Mouse (Mus musculus): ENCODE results near the gene Zfp541. TPM values are rescaled to one million over a fixed set of nuclear protein-coding genes. Genes with fewer than 3 reads are reported as not detected.

The Zfp541 gene
- polyA plus RNA-seq, 1 experiment from 2014 or later, result 0.04 TPM

DNA sequence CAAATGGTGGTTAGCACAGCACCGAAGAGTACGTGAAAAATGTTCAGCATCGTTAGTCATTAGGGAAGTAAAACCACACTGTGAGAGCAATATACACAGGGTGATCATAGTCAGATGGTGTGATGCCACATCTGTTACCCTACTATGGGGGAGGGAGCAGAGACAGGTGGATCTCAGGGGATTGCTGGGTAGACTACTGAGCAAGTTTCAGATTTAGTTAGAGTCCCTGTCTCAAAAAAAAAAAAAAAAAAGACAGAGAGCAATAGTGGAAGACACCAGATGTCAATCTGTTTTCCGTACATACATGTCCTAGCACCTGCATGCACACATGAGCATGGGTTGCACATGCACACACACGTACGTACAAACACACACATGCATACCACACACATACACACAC lies 5.9 kb upstream of the Zfp541 start:
- Histone ChIP-seq H3K4me1 (replicated peaks) (peaks cover 15% of the 10 kb centered on the region), H3K27ac (replicated peaks) (no peak overlapping the region), H3K4me3 (no peak overlapping the region), H3K9ac (no peak overlapping the region), H3K36me3 (no peaks in the 10 kb centered on the region), H3K9me3 (no peaks in the 10 kb centered on the region), H3K27me3 (peaks cover 20% of the 10 kb centered on the region), H3K4me2 (no peak overlapping the region)
- 84% methylated on average over 6 of the region's 6 CpGs for WGBS
- ATAC-seq (ENCODE audit: low read depth), result no peak

DNA sequence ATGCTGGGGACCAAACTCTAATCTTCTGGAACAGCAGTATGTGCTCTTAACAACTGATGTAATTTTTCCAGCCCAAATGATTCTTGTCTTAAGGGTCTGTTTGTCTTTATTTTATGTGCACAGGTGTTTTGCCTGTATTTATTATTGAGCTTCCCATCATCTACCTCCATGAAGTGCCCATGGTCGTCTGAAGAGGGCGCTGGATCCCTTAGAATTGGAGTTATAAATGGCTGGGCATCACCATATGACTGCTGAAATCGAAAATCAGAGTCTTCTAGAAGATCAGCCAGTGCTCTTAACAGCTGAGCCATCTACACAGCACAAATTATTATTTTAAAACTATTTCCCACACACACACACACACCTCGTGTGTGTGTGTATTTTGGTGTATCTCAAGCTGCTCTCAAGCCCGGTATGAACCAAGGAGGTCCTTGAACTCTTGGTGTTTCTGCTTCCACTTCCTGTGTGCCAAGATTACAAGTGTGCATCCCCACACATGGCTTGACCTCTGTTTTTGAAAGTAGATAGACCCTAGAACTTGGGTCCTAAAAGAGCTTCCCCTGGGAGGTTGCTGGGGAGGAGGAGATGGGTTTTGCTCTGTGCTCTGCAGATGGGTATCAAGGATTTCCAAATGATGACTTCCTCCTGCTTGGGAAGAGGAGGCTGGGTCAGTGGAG lies 5.0 kb upstream of the Zfp541 start:
- Histone ChIP-seq H3K36me3 (no peaks in the 10 kb centered on the region), H3K9ac (no peak overlapping the region), H3K4me3 (no peak overlapping the region), H3K27ac (replicated peaks) (no peak overlapping the region), H3K9me3 (peaks cover 2% of the 10 kb centered on the region; the same call in 1 of the 2 replicates), H3K27me3 (peaks cover 29% of the 10 kb centered on the region), H3K4me2 (no peak overlapping the region), H3K4me1 (replicated peaks) (peaks cover 14% of the 10 kb centered on the region)
- ATAC-seq (ENCODE audit: low read depth), result no peak
- WGBS, result 27% methylated on average over 5 of the region's 5 CpGs

DNA sequence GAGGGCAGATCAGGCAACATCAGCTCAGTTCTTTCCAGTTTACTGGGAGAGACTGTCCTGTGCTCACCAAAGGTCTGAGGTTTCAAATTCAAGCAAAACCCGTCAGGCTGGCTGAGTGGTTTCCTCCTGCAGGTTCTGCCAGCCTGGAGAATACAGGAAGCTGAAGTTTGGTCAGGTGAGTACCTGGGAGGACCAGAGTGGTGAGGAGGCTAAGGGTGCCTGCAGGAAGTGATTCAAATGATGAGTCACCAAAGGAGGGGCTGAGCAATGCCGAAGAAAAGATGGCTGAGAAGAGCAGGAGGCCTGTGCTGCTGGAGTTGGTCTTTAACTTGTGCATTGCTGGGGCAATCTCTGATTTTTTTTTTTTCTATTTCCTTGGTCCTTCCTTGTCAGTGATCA lies 4.5 kb upstream of the Zfp541 start:
- Histone ChIP-seq H3K4me3 (no peak overlapping the region), H3K4me1 (replicated peaks) (peaks cover 8% of the 10 kb centered on the region), H3K27me3 (peaks cover 34% of the 10 kb centered on the region), H3K27ac (replicated peaks) (no peak overlapping the region), H3K4me2 (no peak overlapping the region), H3K9ac (no peak overlapping the region), H3K9me3 (peaks cover 4% of the 10 kb centered on the region; the same call in 1 of the 2 replicates), H3K36me3 (no peaks in the 10 kb centered on the region)
- WGBS, result 64% methylated on average over 2 of the region's 2 CpGs
- ATAC-seq (ENCODE audit: low read depth), result no peak

DNA sequence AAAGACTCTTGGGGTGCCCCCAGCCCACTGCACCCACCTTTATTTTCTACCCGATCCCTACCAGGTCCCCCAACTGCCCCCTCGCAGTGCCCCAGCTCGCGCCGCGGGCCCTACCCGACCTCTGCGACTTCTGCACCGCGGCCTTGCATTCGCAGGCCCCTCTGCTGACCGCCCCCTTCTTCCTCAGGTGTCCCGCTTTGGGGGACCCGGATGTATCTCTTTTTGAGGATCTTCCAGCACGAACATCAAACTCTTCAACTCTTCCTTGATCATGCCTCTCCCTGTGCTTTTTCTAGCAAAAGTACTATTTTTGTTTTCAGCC lies 446 bp downstream of the Zfp541 start:
- 68% methylated on average over 15 of the region's 15 CpGs for WGBS
- Histone ChIP-seq H3K36me3 (no peaks in the 10 kb centered on the region), H3K4me1 (replicated peaks) (no peaks in the 10 kb centered on the region), H3K4me2 (no peak overlapping the region), H3K4me3 (peak overlapping the region; percentile 17; the same call in 1 of the 2 replicates), H3K27me3 (peaks cover 43% of the 10 kb centered on the region), H3K9ac (no peak overlapping the region), H3K27ac (replicated peaks) (no peak overlapping the region), H3K9me3 (peaks cover 4% of the 10 kb centered on the region; the same call in 1 of the 2 replicates)
- ATAC-seq (ENCODE audit: low read depth), result no peak

DNA sequence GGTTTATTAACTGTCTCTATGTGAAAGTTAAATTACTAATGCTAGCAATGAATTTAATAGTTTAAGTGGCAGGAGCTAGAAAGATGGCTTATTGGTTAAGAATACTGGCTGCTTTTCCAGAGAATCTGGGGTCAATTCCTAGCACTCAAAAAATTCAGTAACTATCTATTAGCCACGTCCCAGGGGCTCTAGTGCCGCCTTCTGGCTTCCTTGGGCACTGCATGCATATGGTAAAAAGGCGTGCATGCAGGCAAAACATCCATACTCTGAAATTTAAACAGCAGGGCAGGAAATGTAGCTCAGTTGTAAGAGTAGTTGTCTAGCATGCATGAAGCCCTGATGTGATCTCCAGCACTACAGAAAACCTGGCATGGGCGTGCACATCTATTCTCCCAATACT lies 1.9 kb downstream of the Zfp541 start:
- no peak overlapping the region for H3K27ac ChIP-seq (replicated peaks)
- no peak overlapping the region for H3K4me2 ChIP-seq
- H3K9ac ChIP-seq, result no peak overlapping the region
- H3K4me3 ChIP-seq, result no peak overlapping the region
- peaks cover 46% of the 10 kb centered on the region for H3K27me3 ChIP-seq
- WGBS, result 34% methylated on average over 4 of the region's 4 CpGs
- no peaks in the 10 kb centered on the region for H3K4me1 ChIP-seq (replicated peaks)
- no peaks in the 10 kb centered on the region for H3K36me3 ChIP-seq
- peaks cover 4% of the 10 kb centered on the region; the same call in 1 of the 2 replicates for H3K9me3 ChIP-seq
- no peak for ATAC-seq (ENCODE audit: low read depth)

DNA sequence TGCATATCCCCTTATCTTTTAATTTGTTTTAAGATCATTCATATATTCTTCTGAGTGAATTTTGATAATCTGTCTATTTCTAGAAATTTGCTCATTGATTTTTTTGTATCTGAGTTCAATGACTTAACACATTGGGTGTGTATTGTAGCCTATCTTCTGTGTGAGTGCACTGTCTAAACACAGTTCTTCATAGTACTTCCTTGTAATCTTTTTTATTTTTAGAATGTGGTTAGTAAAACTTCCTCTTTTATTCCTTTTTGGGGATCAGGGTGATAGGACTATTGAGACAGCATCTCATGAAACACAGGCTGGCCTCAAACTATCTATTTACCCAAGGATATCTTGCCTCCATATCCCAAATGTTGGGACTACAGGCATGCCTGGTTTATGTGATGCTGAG lies 9.2 kb downstream of the Zfp541 start:
- Histone ChIP-seq H3K4me3 (no peak overlapping the region), H3K4me1 (replicated peaks) (no peaks in the 10 kb centered on the region), H3K4me2 (no peak overlapping the region), H3K9ac (no peak overlapping the region), H3K36me3 (no peaks in the 10 kb centered on the region), H3K27ac (replicated peaks) (no peak overlapping the region), H3K9me3 (no peaks in the 10 kb centered on the region), H3K27me3 (peaks cover 15% of the 10 kb centered on the region; the same call in 1 of the 2 replicates)
- ATAC-seq (ENCODE audit: low read depth), result no peak

DNA sequence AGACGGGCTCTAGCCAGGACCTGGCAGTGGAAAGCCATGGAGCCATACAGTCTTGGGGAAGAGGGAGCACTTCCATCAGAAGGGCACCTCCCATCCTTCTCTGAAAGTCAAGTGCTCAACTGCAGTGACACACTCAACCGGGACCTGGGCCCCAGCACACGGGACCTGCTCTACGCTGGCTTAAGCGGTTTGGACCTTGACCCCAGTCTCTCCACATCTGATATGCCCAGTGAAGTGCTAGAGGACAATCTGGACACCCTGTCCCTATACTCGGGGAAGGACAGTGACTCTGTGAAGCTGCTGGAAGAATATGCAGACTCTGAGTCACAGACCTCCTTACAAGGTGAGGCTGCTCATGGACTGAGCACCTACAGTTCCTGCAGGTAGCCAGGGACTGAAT lies 10.3 kb downstream of the Zfp541 start:
- Histone ChIP-seq H3K36me3 (no peaks in the 10 kb centered on the region), H3K27ac (replicated peaks) (no peak overlapping the region), H3K4me2 (no peak overlapping the region), H3K4me1 (replicated peaks) (no peaks in the 10 kb centered on the region), H3K4me3 (no peak overlapping the region), H3K9me3 (no peaks in the 10 kb centered on the region), H3K9ac (no peak overlapping the region), H3K27me3 (peaks cover 15% of the 10 kb centered on the region; the same call in 1 of the 2 replicates)
- 91% methylated on average over 6 of the region's 6 CpGs for WGBS
- no peak for ATAC-seq (ENCODE audit: low read depth)

DNA sequence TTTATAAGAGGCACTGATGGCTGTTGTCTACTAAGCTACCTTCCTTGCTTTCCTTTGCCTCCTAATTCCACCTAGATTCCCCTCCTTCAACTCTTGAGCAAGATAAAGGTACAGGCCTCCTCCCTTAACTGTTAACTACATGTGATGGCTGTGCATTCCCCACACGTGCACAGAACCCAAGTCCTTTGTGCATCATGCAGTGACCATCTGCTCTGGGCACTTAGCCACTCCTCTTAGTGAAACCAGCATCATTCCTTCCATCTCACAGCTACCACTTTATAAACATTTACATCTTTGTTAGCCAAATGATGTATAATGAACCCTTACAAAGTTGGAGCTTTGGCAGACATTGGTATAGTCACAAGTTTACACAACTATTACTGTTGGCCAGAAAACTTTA lies 18.3 kb downstream of the Zfp541 start:
- Histone ChIP-seq H3K9ac (no peak overlapping the region), H3K4me2 (no peak overlapping the region), H3K27ac (replicated peaks) (no peak overlapping the region), H3K4me3 (no peak overlapping the region), H3K4me1 (replicated peaks) (no peaks in the 10 kb centered on the region), H3K36me3 (no peaks in the 10 kb centered on the region), H3K27me3 (peaks cover 7% of the 10 kb centered on the region; the same call in 1 of the 2 replicates), H3K9me3 (no peaks in the 10 kb centered on the region)
- 65% methylated on average over 1 of the region's 1 CpGs for WGBS
- no peak for ATAC-seq (ENCODE audit: low read depth)

DNA sequence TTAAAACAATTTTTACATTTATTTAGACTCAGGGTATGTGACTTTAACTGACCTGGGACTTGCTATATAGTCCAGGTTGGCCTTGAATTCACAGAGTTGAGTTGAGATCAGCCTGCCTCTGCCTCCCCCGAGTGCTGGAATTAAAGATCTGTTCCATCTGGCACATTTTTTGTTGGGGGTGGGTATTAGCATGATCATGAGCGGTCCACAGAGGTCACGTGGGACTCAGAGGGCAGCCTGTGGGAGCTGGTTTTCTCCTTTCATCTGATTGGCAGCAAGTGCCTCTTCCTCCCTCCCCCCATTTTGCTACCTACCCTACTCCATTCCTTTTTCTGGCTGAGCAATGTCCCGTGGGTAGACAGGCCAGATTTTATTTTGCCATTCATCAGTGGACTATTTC lies 19.0 kb downstream of the Zfp541 start:
- 78% methylated on average over 4 of the region's 4 CpGs for WGBS
- no peaks in the 10 kb centered on the region for H3K9me3 ChIP-seq

DNA sequence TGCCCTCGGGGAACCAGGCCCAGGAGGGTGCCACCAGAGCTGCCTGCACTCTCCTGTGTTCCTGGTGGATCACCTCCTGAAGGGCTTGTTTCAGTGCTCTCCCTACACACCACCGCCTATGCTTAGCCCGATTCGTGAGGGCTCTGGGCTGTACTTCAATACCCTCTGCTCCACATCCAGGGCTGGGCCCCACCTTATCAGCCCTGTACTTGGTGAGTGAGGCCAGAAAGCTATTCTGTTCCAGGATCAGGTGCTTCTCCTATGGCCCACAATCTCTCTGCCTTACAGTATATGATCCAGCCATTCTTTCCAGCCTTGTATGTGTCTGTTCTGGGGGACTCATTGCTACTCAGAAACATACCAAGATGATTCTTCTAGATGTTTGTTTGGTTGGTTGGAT lies 21.7 kb downstream of the Zfp541 start:
- Histone ChIP-seq H3K4me2 (no peak overlapping the region), H3K27ac (replicated peaks) (no peak overlapping the region), H3K27me3 (peaks cover 7% of the 10 kb centered on the region; the same call in 1 of the 2 replicates), H3K4me3 (no peak overlapping the region), H3K9me3 (no peaks in the 10 kb centered on the region), H3K36me3 (no peaks in the 10 kb centered on the region), H3K9ac (no peak overlapping the region), H3K4me1 (replicated peaks) (no peaks in the 10 kb centered on the region)
- ATAC-seq (ENCODE audit: low read depth), result no peak
- 61% methylated on average over 4 of the region's 4 CpGs for WGBS

More for the DNA sequence above, 19.0 kb downstream of the Zfp541 start:
- peaks cover 7% of the 10 kb centered on the region; the same call in 1 of the 2 replicates for H3K27me3 ChIP-seq
- no peak overlapping the region for H3K4me2 ChIP-seq
- no peak for ATAC-seq (ENCODE audit: low read depth)
- H3K27ac ChIP-seq (replicated peaks), result no peak overlapping the region
- no peaks in the 10 kb centered on the region for H3K4me1 ChIP-seq (replicated peaks)
- H3K36me3 ChIP-seq, result no peaks in the 10 kb centered on the region
- H3K4me3 ChIP-seq, result no peak overlapping the region
- no peak overlapping the region for H3K9ac ChIP-seq

DNA sequence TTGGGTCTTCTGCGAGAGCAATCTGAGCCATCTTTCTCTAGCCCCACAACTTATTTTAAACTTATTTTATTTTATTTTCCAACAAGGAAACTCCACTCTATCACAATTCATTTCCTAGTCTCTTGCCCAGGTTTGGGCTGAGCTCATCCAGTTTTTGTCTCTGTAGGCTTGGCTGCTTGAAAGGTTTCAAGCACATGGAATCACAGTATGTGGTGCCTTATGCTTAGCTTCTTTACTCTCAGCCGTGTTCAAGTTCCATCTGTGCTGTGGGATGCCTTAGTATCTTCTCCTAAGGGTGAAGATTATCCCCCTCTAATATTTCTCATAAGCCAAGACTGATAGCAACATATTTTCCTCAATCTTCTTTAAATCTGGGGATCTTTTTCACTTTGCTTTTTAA lies 26.0 kb downstream of the Zfp541 start:
- H3K4me3 ChIP-seq, result no peak overlapping the region
- H3K27ac ChIP-seq (replicated peaks), result no peak overlapping the region
- H3K4me2 ChIP-seq, result no peak overlapping the region
- H3K9ac ChIP-seq, result no peak overlapping the region
- peaks cover 19% of the 10 kb centered on the region for H3K27me3 ChIP-seq
- 73% methylated on average over 2 of the region's 2 CpGs for WGBS
- H3K9me3 ChIP-seq, result no peaks in the 10 kb centered on the region
- ATAC-seq (ENCODE audit: low read depth), result no peak
- no peaks in the 10 kb centered on the region for H3K36me3 ChIP-seq
- no peaks in the 10 kb centered on the region for H3K4me1 ChIP-seq (replicated peaks)

DNA sequence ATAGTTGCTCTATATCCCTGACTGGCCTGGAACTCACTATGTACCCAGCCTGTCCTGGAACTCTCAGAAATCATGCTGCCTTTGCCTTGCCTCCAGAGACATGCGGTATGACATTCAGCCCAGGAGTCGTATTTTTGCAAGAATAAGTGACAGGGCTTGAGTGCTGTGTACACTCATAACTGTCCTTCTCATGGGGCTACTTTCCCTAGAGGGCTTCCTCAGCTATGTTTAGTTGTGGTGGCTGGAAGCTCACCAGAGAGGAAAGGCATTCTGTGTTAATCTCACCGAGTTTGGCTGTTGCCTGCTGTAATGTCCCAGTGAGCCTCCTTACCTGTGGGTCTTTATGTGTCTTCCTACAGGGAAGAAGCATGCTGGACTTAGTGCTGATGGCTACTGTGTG lies 33.0 kb downstream of the Zfp541 start:
- no peaks in the 10 kb centered on the region for H3K36me3 ChIP-seq
- no peak overlapping the region for H3K27ac ChIP-seq (replicated peaks)
- H3K4me3 ChIP-seq, result no peak overlapping the region
- peaks cover 14% of the 10 kb centered on the region for H3K4me1 ChIP-seq (replicated peaks)
- ATAC-seq (ENCODE audit: low read depth), result no peak
- H3K9ac ChIP-seq, result no peak overlapping the region
- WGBS, result 68% methylated on average over 3 of the region's 3 CpGs
- no peak overlapping the region for H3K4me2 ChIP-seq
- peaks cover 26% of the 10 kb centered on the region for H3K27me3 ChIP-seq
- H3K9me3 ChIP-seq, result no peaks in the 10 kb centered on the region

All from neural tube, embryonic 13.5 days (tissue).